Mouse (Mus musculus): Measurements from ENCODE around the gene Ralbp1.

The Ralbp1 gene

GRCm38 (mm10) chr17:65896016-65896415, 10.4 kb upstream of the Ralbp1 start:
- ATAC-seq (ENCODE audit: low TSS enrichment), result no peak

- ATAC-seq (ENCODE audit: low TSS enrichment), result no peak
These were observed 3.9 kb upstream of the Ralbp1 start for GRCm38 (mm10) chr17:65889476-65889875.

GRCm38 (mm10) chr17:65886571-65886970, 973 bp upstream of the Ralbp1 start:
- no peak for ATAC-seq (ENCODE audit: low TSS enrichment)

GRCm38 (mm10) chr17:65885398-65885696, 251 bp downstream of the Ralbp1 start:
- ATAC-seq (ENCODE audit: low TSS enrichment), result no peak

GRCm38 (mm10) chr17:65884691-65885397, 754 bp downstream of the Ralbp1 start:
- peak; percentile 95 for ATAC-seq (ENCODE audit: low TSS enrichment)

GRCm38 (mm10) chr17:65884061-65884669, 1.4 kb downstream of the Ralbp1 start:
- ATAC-seq (ENCODE audit: low TSS enrichment), result no peak

GRCm38 (mm10) chr17:65877026-65877425, 8.6 kb downstream of the Ralbp1 start:
- no peak for ATAC-seq (ENCODE audit: low TSS enrichment)

GRCm38 (mm10) chr17:65873834-65874233, 11.8 kb downstream of the Ralbp1 start:
- no peak for ATAC-seq (ENCODE audit: low TSS enrichment)

GRCm38 (mm10) chr17:65873156-65873555, 12.4 kb downstream of the Ralbp1 start:
- no peak for ATAC-seq (ENCODE audit: low TSS enrichment)

GRCm38 (mm10) chr17:65872652-65873051, 12.9 kb downstream of the Ralbp1 start:
- ATAC-seq (ENCODE audit: low TSS enrichment), result peak; percentile 17; the same call in 1 of the 2 replicates

- ATAC-seq (ENCODE audit: low TSS enrichment), result no peak
These were observed 13.5 kb downstream of the Ralbp1 start for GRCm38 (mm10) chr17:65872051-65872450.

GRCm38 (mm10) chr17:65871641-65872041, 14.0 kb downstream of the Ralbp1 start:
- 0 out of 2 replicates have a peak, but pooled peaks have one; percentile 17 for ATAC-seq (ENCODE audit: low TSS enrichment)

- no peak for ATAC-seq (ENCODE audit: low TSS enrichment)
These were observed 15.5 kb downstream of the Ralbp1 start for GRCm38 (mm10) chr17:65870146-65870545.

- ATAC-seq (ENCODE audit: low TSS enrichment), result no peak
These were observed 15.9 kb downstream of the Ralbp1 start for GRCm38 (mm10) chr17:65869720-65870119.

GRCm38 (mm10) chr17:65867996-65868395, 17.6 kb downstream of the Ralbp1 start:
- no peak for ATAC-seq (ENCODE audit: low TSS enrichment)

- no peak for ATAC-seq (ENCODE audit: low TSS enrichment)
These were observed 19.4 kb downstream of the Ralbp1 start for GRCm38 (mm10) chr17:65866201-65866600.

- ATAC-seq (ENCODE audit: low TSS enrichment), result no peak
These were observed 20.3 kb downstream of the Ralbp1 start for GRCm38 (mm10) chr17:65865265-65865664.

GRCm38 (mm10) chr17:65864742-65865141, 20.9 kb downstream of the Ralbp1 start:
- ATAC-seq (ENCODE audit: low TSS enrichment), result peak; percentile 49; the same call in 1 of the 2 replicates

GRCm38 (mm10) chr17:65863830-65864229, 21.8 kb downstream of the Ralbp1 start:
- peak; percentile 80 for ATAC-seq (ENCODE audit: low TSS enrichment)

GRCm38 (mm10) chr17:65862579-65862978, 23.0 kb downstream of the Ralbp1 start:
- ATAC-seq (ENCODE audit: low TSS enrichment), result no peak

GRCm38 (mm10) chr17:65857617-65858016, 28.0 kb downstream of the Ralbp1 start:
- ATAC-seq (ENCODE audit: low TSS enrichment), result no peak

- no peak for ATAC-seq (ENCODE audit: low TSS enrichment)
These were observed 31.6 kb downstream of the Ralbp1 start for GRCm38 (mm10) chr17:65854006-65854405.

GRCm38 (mm10) chr17:65853326-65853725, 32.3 kb downstream of the Ralbp1 start:
- no peak for ATAC-seq (ENCODE audit: low TSS enrichment)

GRCm38 (mm10) chr17:65851749-65852148, 33.8 kb downstream of the Ralbp1 start:
- no peak for ATAC-seq (ENCODE audit: low TSS enrichment)
